Mouse (Mus musculus): ENCODE measurements around the gene Msl1.
A peak's percentile ranks its signal among the peaks of the same experiment; 100 is the strongest.

DNA sequence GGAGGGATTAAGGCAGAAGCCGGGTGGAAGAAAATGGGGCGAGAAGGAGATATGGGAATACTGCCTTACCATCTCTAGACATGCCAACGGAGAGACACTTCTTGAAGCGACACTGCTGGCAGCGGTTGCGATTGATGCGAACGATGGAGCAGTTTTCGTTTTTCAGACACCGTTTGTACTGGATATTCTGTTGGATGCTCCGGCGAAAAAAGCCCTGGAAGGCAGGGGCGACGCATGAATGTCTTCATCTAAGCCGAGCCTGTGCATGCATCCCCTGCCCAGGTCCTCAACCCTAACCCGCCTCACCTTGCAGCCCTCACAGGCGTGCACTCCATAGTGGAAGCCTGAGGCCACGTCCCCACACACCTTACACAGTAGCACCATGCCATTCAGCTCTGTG lies 24.2 kb upstream of the Msl1 start:
- TF ChIP-seq CTCF (IDR thresholded peaks at IDR 0.05; ENCODE audit: insufficient read depth, low read length) (no peak), POLR2A (IDR thresholded peaks at IDR 0.05; ENCODE audit: borderline replicate concordance, extremely low read depth, low read depth, low read length) (0 out of 2 replicates have a peak, but pooled peaks have one; percentile 17)
